Mouse (Mus musculus): ENCODE results near the gene Ppm1h. TPM values are rescaled to one million over a fixed set of nuclear protein-coding genes. Genes with fewer than 3 reads are reported as not detected.

Ppm1h gene
- polyA plus RNA-seq, 1 experiment from 2014 or later = 10.7 TPM

- Histone ChIP-seq H3K4me2 (replicated peaks) (no peak overlapping the region), H3K36me3 (no peaks in the 10 kb centered on the region), H3K27ac (replicated peaks) (no peak overlapping the region), H3K9ac (replicated peaks) (no peak overlapping the region), H3K4me1 (no peaks in the 10 kb centered on the region), H3K9me3 (no peaks in the 10 kb centered on the region), H3K4me3 (no peak overlapping the region), H3K27me3 (no peaks in the 10 kb centered on the region)
- no peak for ATAC-seq (replicated peaks)
- 92% methylated on average over 7 of the region's 7 CpGs for WGBS
These were observed 56.8 kb downstream of the Ppm1h start for GRCm38 (mm10) chr10:122735284-122735784.

GRCm38 (mm10) chr10:122736835-122737234, 58.3 kb downstream of the Ppm1h start:
- Histone ChIP-seq H3K27me3 (no peaks in the 10 kb centered on the region), H3K4me3 (no peak overlapping the region), H3K9me3 (no peaks in the 10 kb centered on the region), H3K9ac (replicated peaks) (no peak overlapping the region), H3K4me1 (peaks cover 10% of the 10 kb centered on the region; the same call in 1 of the 2 replicates), H3K36me3 (no peaks in the 10 kb centered on the region), H3K4me2 (replicated peaks) (no peak overlapping the region), H3K27ac (replicated peaks) (no peak overlapping the region)
- 92% methylated on average over 4 of the region's 4 CpGs for WGBS
- no peak for ATAC-seq (replicated peaks)

GRCm38 (mm10) chr10:122738526-122738925, 60.0 kb downstream of the Ppm1h start:
- peaks cover 10% of the 10 kb centered on the region; the same call in 1 of the 2 replicates for H3K4me1 ChIP-seq
- no peak for ATAC-seq (replicated peaks)
- H3K4me3 ChIP-seq = no peak overlapping the region
- no peaks in the 10 kb centered on the region for H3K36me3 ChIP-seq
- H3K4me2 ChIP-seq (replicated peaks) = no peak overlapping the region
- H3K9me3 ChIP-seq = no peaks in the 10 kb centered on the region
- no peaks in the 10 kb centered on the region for H3K27me3 ChIP-seq
- H3K27ac ChIP-seq (replicated peaks) = no peak overlapping the region
- no peak overlapping the region for H3K9ac ChIP-seq (replicated peaks)
- 90% methylated on average over 10 of the region's 10 CpGs for WGBS

- Histone ChIP-seq H3K4me1 (peaks cover 10% of the 10 kb centered on the region; the same call in 1 of the 2 replicates), H3K9ac (replicated peaks) (no peak overlapping the region), H3K27ac (replicated peaks) (no peak overlapping the region), H3K36me3 (no peaks in the 10 kb centered on the region), H3K4me2 (replicated peaks) (no peak overlapping the region), H3K4me3 (no peak overlapping the region), H3K9me3 (no peaks in the 10 kb centered on the region), H3K27me3 (no peaks in the 10 kb centered on the region)
- 92% methylated on average over 4 of the region's 4 CpGs for WGBS
- ATAC-seq (replicated peaks) = no peak
These were observed 60.5 kb downstream of the Ppm1h start for GRCm38 (mm10) chr10:122739037-122739436.

GRCm38 (mm10) chr10:122740117-122740516, 61.6 kb downstream of the Ppm1h start:
- no peak for ATAC-seq (replicated peaks)
- Histone ChIP-seq H3K27me3 (no peaks in the 10 kb centered on the region), H3K36me3 (no peaks in the 10 kb centered on the region), H3K4me1 (peaks cover 10% of the 10 kb centered on the region; the same call in 1 of the 2 replicates), H3K4me2 (replicated peaks) (no peak overlapping the region), H3K27ac (replicated peaks) (no peak overlapping the region), H3K4me3 (no peak overlapping the region), H3K9me3 (no peaks in the 10 kb centered on the region), H3K9ac (replicated peaks) (no peak overlapping the region)
- 85% methylated on average over 4 of the region's 4 CpGs for WGBS

GRCm38 (mm10) chr10:122741191-122741590, 62.6 kb downstream of the Ppm1h start:
- ATAC-seq (replicated peaks) = no peak
- Histone ChIP-seq H3K4me1 (peaks cover 10% of the 10 kb centered on the region; the same call in 1 of the 2 replicates), H3K27me3 (no peaks in the 10 kb centered on the region), H3K9ac (replicated peaks) (no peak overlapping the region), H3K9me3 (no peaks in the 10 kb centered on the region), H3K27ac (replicated peaks) (peak overlapping the region; percentile 5; the same call in 1 of the 2 replicates), H3K4me2 (replicated peaks) (no peak overlapping the region), H3K36me3 (no peaks in the 10 kb centered on the region), H3K4me3 (no peak overlapping the region)
- 47% methylated on average over 7 of the region's 7 CpGs for WGBS

GRCm38 (mm10) chr10:122742136-122742535, 63.6 kb downstream of the Ppm1h start:
- Histone ChIP-seq H3K27me3 (no peaks in the 10 kb centered on the region), H3K4me3 (no peak overlapping the region), H3K9ac (replicated peaks) (no peak overlapping the region), H3K9me3 (no peaks in the 10 kb centered on the region), H3K27ac (replicated peaks) (no peak overlapping the region), H3K36me3 (no peaks in the 10 kb centered on the region), H3K4me1 (peaks cover 10% of the 10 kb centered on the region; the same call in 1 of the 2 replicates), H3K4me2 (replicated peaks) (no peak overlapping the region)
- ATAC-seq (replicated peaks) = no peak
- 86% methylated on average over 2 of the region's 2 CpGs for WGBS

GRCm38 (mm10) chr10:122743361-122743760, 64.8 kb downstream of the Ppm1h start:
- H3K9me3 ChIP-seq = no peaks in the 10 kb centered on the region
- H3K36me3 ChIP-seq = no peaks in the 10 kb centered on the region
- no peak overlapping the region for H3K4me2 ChIP-seq (replicated peaks)
- no peak overlapping the region for H3K27ac ChIP-seq (replicated peaks)
- H3K4me1 ChIP-seq = peaks cover 10% of the 10 kb centered on the region; the same call in 1 of the 2 replicates
- no peaks in the 10 kb centered on the region for H3K27me3 ChIP-seq
- no peak overlapping the region for H3K9ac ChIP-seq (replicated peaks)
- 96% methylated on average over 2 of the region's 2 CpGs for WGBS
- H3K4me3 ChIP-seq = no peak overlapping the region
- ATAC-seq (replicated peaks) = no peak

GRCm38 (mm10) chr10:122744970-122745369, 66.4 kb downstream of the Ppm1h start:
- no peaks in the 10 kb centered on the region for H3K27me3 ChIP-seq
- WGBS = 98% methylated on average over 2 of the region's 2 CpGs
- no peak overlapping the region for H3K4me3 ChIP-seq
- no peak overlapping the region for H3K9ac ChIP-seq (replicated peaks)
- H3K36me3 ChIP-seq = no peaks in the 10 kb centered on the region
- ATAC-seq (replicated peaks) = no peak
- no peaks in the 10 kb centered on the region for H3K9me3 ChIP-seq
- no peak overlapping the region for H3K27ac ChIP-seq (replicated peaks)
- peaks cover 10% of the 10 kb centered on the region; the same call in 1 of the 2 replicates for H3K4me1 ChIP-seq
- no peak overlapping the region for H3K4me2 ChIP-seq (replicated peaks)

- Histone ChIP-seq H3K9ac (replicated peaks) (no peak overlapping the region), H3K27me3 (no peaks in the 10 kb centered on the region), H3K4me1 (0 out of 2 replicates have a peak, but pooled peaks cover 4% of the 10 kb centered on the region), H3K4me2 (replicated peaks) (no peak overlapping the region), H3K4me3 (no peak overlapping the region), H3K9me3 (no peaks in the 10 kb centered on the region), H3K36me3 (no peaks in the 10 kb centered on the region), H3K27ac (replicated peaks) (no peak overlapping the region)
- no peak for ATAC-seq (replicated peaks)
- WGBS = 77% methylated on average over 7 of the region's 7 CpGs
These were observed 67.6 kb downstream of the Ppm1h start for GRCm38 (mm10) chr10:122746211-122746610.

- H3K27me3 ChIP-seq = no peaks in the 10 kb centered on the region
- H3K4me3 ChIP-seq = no peak overlapping the region
- H3K36me3 ChIP-seq = no peaks in the 10 kb centered on the region
- H3K4me2 ChIP-seq (replicated peaks) = no peak overlapping the region
- no peak; the same call in 1 of the 2 replicates for ATAC-seq (replicated peaks)
- 91% methylated on average over 11 of the region's 11 CpGs for WGBS
- H3K4me1 ChIP-seq = no peaks in the 10 kb centered on the region
- no peak overlapping the region for H3K9ac ChIP-seq (replicated peaks)
- H3K9me3 ChIP-seq = no peaks in the 10 kb centered on the region
- H3K27ac ChIP-seq (replicated peaks) = no peak overlapping the region
These were observed 68.8 kb downstream of the Ppm1h start for GRCm38 (mm10) chr10:122747151-122747925.

GRCm38 (mm10) chr10:122748361-122748951, 69.9 kb downstream of the Ppm1h start:
- Histone ChIP-seq H3K36me3 (no peaks in the 10 kb centered on the region), H3K9ac (replicated peaks) (no peak overlapping the region), H3K27ac (replicated peaks) (no peak overlapping the region), H3K4me2 (replicated peaks) (no peak overlapping the region), H3K27me3 (no peaks in the 10 kb centered on the region), H3K4me1 (peaks cover 6% of the 10 kb centered on the region), H3K9me3 (no peaks in the 10 kb centered on the region), H3K4me3 (no peak overlapping the region)
- 85% methylated on average over 4 of the region's 4 CpGs for WGBS
- no peak for ATAC-seq (replicated peaks)

Measured in forebrain, embryonic 15.5 days (tissue).